ENCODE assay signal across 29 mouse cellular contexts in genomic region chr8:57807060-57807459, GRCm38 (mm10).
DNase-seq lines count a peak whose midpoint lies in the region; ATAC-seq lines count a peak whose summit lies in the region.
"Had no signal": no experiment of that assay in that cellular context is flagged by ENCODE, and none has a peak within 500 bp of the region (broad histone marks: within the 10 kb centered on the region; RNA-seq: fewer than 3 reads in every experiment).

No protein-coding gene starts in this region.

- H3K27me3 ChIP-seq in embryonic facial prominence, embryonic 14.5 days (replicated peaks; ENCODE audit: control insufficient read depth, insufficient read depth, low read length): no peaks in the 10 kb centered on the region
- no peaks in the 10 kb centered on the region for H3K27me3 ChIP-seq in embryonic facial prominence, embryonic 10.5 days (replicated peaks; ENCODE audit: low read depth, poor library complexity, severe bottlenecking)
- no peaks in the 10 kb centered on the region for H3K27me3 ChIP-seq in heart, embryonic 11.5 days (ENCODE audit: control insufficient read depth, insufficient read depth, low read length)
- H3K27me3 ChIP-seq: CH12.LX; embryonic facial prominence, embryonic 13.5 days; heart, embryonic 13.5 days had no signal

- ATAC-seq in embryonic facial prominence, embryonic 14.5 days (ENCODE audit: low read depth): no peak
- ATAC-seq in heart, embryonic 11.5 days (replicated peaks; ENCODE audit: insufficient number of reproducible peaks, low FRiP score, low TSS enrichment): no peak
- ATAC-seq: forebrain, embryonic 14.5 days; hindbrain, postnatal 0 days; inflammation-experienced regulatory T-cells, adult 6 months; intestine, embryonic 16.5 days; Patski had no signal

- H3K36me3 ChIP-seq in embryonic facial prominence, embryonic 14.5 days (ENCODE audit: control insufficient read depth, insufficient read depth, low read length): no peaks in the 10 kb centered on the region
- no peaks in the 10 kb centered on the region for H3K36me3 ChIP-seq in embryonic facial prominence, embryonic 10.5 days (replicated peaks)
- no peaks in the 10 kb centered on the region for H3K36me3 ChIP-seq in heart, embryonic 11.5 days (ENCODE audit: control insufficient read depth, insufficient read depth, low read length)
- H3K36me3 ChIP-seq: embryonic facial prominence, embryonic 13.5 days; forebrain, embryonic 10.5 days; G1E; heart, embryonic 13.5 days had no signal

- peak; percentile 9 for DNase-seq in embryonic facial prominence, embryonic 14.5 days (ENCODE audit: low spot score)
- no peak for DNase-seq in embryonic facial prominence, embryonic 10.5 days (ENCODE audit: low spot score)
- DNase-seq in heart, adult 11 months: peak; percentile 41
- DNase-seq in adipocyte (ENCODE audit: low spot score): peak; percentile 39
- DNase-seq in right cerebral cortex, postnatal 14 days: no peak
- DNase-seq: adrenal gland, adult 2 months; adrenal gland, postnatal 14 days; B cell, adult 2 months; cerebellum, adult 18-20 months; cerebellum, adult 9-11 months; cerebellum, postnatal 25 days; gastrocnemius, adult 2 months; gastrocnemius, postnatal 14 days; heart, adult 18-20 months; heart, postnatal 14 days; heart, postnatal 4 days; kidney, adult 18-20 months had no signal

- WGBS in embryonic facial prominence, embryonic 14.5 days: 40% methylated on average over 4 of the region's 4 CpGs
- WGBS in embryonic facial prominence, embryonic 10.5 days: 63% methylated on average over 4 of the region's 4 CpGs
- WGBS in heart, embryonic 11.5 days (ENCODE audit: insufficient replicate concordance): 77% methylated on average over 4 of the region's 4 CpGs

- H3K4me1 ChIP-seq in embryonic facial prominence, embryonic 14.5 days (ENCODE audit: control insufficient read depth, insufficient read depth, low read length): no peaks in the 10 kb centered on the region
- no peaks in the 10 kb centered on the region for H3K4me1 ChIP-seq in embryonic facial prominence, embryonic 10.5 days
- no peaks in the 10 kb centered on the region for H3K4me1 ChIP-seq in heart, embryonic 11.5 days (ENCODE audit: control insufficient read depth, insufficient read depth, low read length)
- H3K4me1 ChIP-seq: forebrain, embryonic 10.5 days; heart, embryonic 13.5 days had no signal

- H3K27ac ChIP-seq in embryonic facial prominence, embryonic 14.5 days (replicated peaks; ENCODE audit: low read depth, low read length): no peak overlapping the region
- no peak overlapping the region for H3K27ac ChIP-seq in embryonic facial prominence, embryonic 10.5 days (replicated peaks)
- H3K27ac ChIP-seq in heart, embryonic 11.5 days (ENCODE audit: low read depth, low read length): no peak overlapping the region
- H3K27ac ChIP-seq: embryonic facial prominence, embryonic 13.5 days; forebrain, embryonic 10.5 days; gastrocnemius, adult 2 months; heart, embryonic 13.5 days; hindbrain, embryonic 14.5 days; hindbrain, postnatal 0 days had no signal

- H3K9me3 ChIP-seq in embryonic facial prominence, embryonic 14.5 days (ENCODE audit: control insufficient read depth, low read length): 0 out of 2 replicates have a peak, but pooled peaks cover 3% of the 10 kb centered on the region
- H3K9me3 ChIP-seq in embryonic facial prominence, embryonic 10.5 days: no peaks in the 10 kb centered on the region
- H3K9me3 ChIP-seq in heart, embryonic 11.5 days (replicated peaks; ENCODE audit: control insufficient read depth, low read length): no peaks in the 10 kb centered on the region
- H3K9me3 ChIP-seq: embryonic facial prominence, embryonic 13.5 days; forebrain, embryonic 10.5 days; G1E; heart, embryonic 13.5 days had no signal

- H3K9ac ChIP-seq in embryonic facial prominence, embryonic 14.5 days (ENCODE audit: low read depth, low read length): no peak overlapping the region
- no peak overlapping the region for H3K9ac ChIP-seq in heart, embryonic 11.5 days (ENCODE audit: low read depth, low read length)
- H3K9ac ChIP-seq: embryonic facial prominence, embryonic 13.5 days; heart, embryonic 13.5 days; hindbrain, embryonic 14.5 days had no signal

- H3K4me2 ChIP-seq in embryonic facial prominence, embryonic 14.5 days (ENCODE audit: low read depth, low read length): no peak overlapping the region
- H3K4me2 ChIP-seq in heart, embryonic 11.5 days: no peak overlapping the region
- H3K4me2 ChIP-seq: embryonic facial prominence, embryonic 13.5 days; heart, embryonic 13.5 days; hindbrain, embryonic 14.5 days had no signal

- H3K4me3 ChIP-seq in embryonic facial prominence, embryonic 14.5 days (ENCODE audit: low read depth, low read length): no peak overlapping the region
- no peak overlapping the region for H3K4me3 ChIP-seq in embryonic facial prominence, embryonic 10.5 days
- no peak overlapping the region for H3K4me3 ChIP-seq in heart, embryonic 11.5 days (ENCODE audit: low read depth, low read length)
- H3K4me3 ChIP-seq: embryonic facial prominence, embryonic 13.5 days; forebrain, embryonic 10.5 days; gastrocnemius, adult 2 months; heart, embryonic 13.5 days had no signal

Comparison
In these comparisons a context has a peak if more than half of its experiments do, and no peak if none do; other contexts are left out.
1. DNase-seq: peak in embryonic facial prominence, embryonic 14.5 days (single experiment), heart, adult 11 months (single experiment) and adipocyte (single experiment); none in embryonic facial prominence, embryonic 10.5 days (single experiment) and right cerebral cortex, postnatal 14 days (single experiment).